Mouse (Mus musculus): Measurements from ENCODE around the gene Ctps2. TPM values are rescaled to one million over a fixed set of nuclear protein-coding genes. Genes with fewer than 3 reads are reported as not detected.
"Not testable (repeated sequence)": the region's sequence is repeated elsewhere in the genome, so short reads cannot be mapped to it uniquely, and the experiment has no call there.

Gene Ctps2
- total RNA-seq (2017): 94.2 to 133 TPM (median 113 TPM) in 3 replicates

DNA sequence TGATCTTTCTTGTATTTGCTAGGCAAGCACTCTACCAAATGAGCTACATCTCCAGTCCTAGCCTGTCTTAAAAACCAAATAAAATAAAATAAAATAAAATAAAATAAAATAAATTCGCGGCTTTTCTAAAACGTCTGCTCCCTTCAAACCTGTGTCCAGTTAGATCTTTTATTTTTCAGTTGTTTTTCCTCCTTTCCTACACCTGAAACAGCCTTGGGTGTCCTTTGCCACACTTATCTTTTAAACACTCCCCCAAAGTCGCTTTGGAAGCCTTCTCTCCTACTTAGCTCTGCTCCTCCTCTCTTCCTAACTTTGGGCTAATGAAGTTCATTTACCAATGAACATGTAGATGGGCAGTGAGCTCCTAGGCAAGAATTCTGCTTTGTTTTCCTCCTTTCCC is at the start of gene Ctps2:
Gene Ctps2, plus strand, starts transcription at position 301 of the 400 bp plus-strand sequence.
- ATAC-seq (replicated peaks; ENCODE audit: insufficient number of reproducible peaks, low FRiP score, low TSS enrichment, poor library complexity, severe bottlenecking): no peak

GRCm38 (mm10) chrX:162868294-162868965 is 32.6 kb upstream of the Ctps2 start:
- ATAC-seq (replicated peaks; ENCODE audit: insufficient number of reproducible peaks, low FRiP score, low TSS enrichment, poor library complexity, severe bottlenecking): no peak

DNA sequence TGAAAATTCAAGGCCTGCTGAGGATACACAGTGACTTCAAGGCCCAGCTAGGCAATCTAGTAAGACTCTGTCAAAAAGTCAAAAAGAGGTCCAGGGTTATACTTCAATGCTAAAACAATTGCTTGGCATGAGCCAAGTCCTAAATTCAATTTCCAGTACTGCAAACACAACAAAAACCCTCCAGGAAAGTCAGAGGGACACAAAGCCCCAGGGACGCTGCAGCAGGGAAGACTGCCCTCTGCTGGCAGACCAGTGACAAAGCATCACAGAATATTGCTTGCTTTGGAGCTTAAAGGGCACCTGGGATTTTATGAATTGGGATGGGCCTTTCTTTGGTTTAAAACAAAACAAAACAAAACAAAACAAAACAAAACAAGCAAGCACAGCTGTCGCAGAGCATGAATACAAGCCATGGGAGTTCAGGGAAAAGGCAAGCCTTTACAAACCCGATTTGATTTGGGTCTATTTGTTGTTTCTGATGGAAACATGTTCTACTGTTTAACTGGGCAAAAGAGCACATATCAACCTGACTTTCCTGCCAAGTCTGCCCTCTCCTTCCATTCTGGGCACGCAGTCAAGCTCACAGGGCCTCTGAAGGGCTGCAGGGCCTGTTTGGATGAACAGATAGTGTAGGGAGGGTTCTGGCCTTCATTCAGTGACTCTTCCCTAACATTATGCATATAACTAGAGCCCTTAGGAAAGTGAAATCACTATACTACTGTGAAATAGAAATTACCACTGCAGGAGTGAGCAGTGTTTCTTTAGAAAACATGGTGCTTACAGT is 29.1 kb upstream of the Ctps2 start:
- no peak for ATAC-seq (replicated peaks; ENCODE audit: insufficient number of reproducible peaks, low FRiP score, low TSS enrichment, poor library complexity, severe bottlenecking)

DNA sequence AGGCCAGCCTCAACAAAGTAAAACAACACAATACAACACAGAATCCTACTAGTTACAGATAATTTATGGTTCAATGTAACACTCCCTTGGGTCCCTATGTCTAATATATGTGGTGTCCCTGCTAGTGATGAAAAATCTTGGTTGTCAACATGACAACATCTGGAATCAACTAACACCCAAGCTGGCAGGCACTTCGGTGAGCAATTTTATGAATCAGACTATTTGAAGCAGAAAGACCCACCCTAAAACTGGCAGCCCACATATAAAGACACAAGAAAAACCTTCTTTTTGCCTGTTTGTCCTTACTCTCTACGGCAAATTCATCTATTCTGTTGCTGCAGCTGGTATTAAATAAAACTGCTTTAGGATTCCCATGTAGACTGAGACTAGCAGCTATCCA is 27.3 kb upstream of the Ctps2 start:
- ATAC-seq (replicated peaks; ENCODE audit: insufficient number of reproducible peaks, low FRiP score, low TSS enrichment, poor library complexity, severe bottlenecking): no peak

GRCm38 (mm10) chrX:162878236-162878635 is 22.8 kb upstream of the Ctps2 start:
- ATAC-seq (replicated peaks; ENCODE audit: insufficient number of reproducible peaks, low FRiP score, low TSS enrichment, poor library complexity, severe bottlenecking): no peak

DNA sequence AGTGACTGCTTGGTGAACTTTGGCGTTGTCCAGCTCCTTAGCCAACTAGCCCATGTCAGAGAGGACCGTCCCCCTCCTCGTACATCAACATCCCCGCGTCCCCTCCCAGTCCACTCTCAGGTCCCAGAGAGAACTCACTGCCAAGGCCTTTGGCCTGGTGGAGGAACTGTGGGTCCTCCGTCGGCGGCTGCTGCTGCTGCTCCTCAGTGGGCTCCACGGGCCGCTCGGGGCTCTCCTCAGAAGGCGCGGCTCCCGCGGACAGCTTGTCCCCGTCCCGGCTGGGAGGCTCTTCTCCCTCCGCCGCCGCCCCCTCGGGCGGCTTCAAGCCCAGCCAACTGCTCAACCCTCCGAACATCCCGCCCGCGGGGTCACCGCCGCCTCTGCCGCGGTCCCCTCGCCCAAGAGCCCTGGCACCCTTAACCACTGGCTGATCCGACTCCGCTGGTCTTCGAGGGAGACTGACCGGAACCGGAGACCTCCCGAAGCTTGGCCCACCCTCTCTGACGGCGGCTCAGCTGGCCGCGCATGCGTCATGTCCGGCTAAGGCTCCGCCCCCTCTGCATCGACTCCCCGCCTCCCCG is 13.0 kb upstream of the Ctps2 start, which contains the start of gene Syap1:
Gene Syap1, minus strand, starts transcription at position 517 of the 581 bp plus-strand sequence.
- ATAC-seq (replicated peaks; ENCODE audit: insufficient number of reproducible peaks, low FRiP score, low TSS enrichment, poor library complexity, severe bottlenecking): peak; percentile 90

- not testable (repeated sequence) for ATAC-seq (replicated peaks; ENCODE audit: insufficient number of reproducible peaks, low FRiP score, low TSS enrichment, poor library complexity, severe bottlenecking)
Measured at GRCm38 (mm10) chrX:162888575-162889223, 12.3 kb upstream of the Ctps2 start.

GRCm38 (mm10) chrX:162901371-162902039 is 467 bp downstream of the Ctps2 start:
- ATAC-seq (replicated peaks; ENCODE audit: insufficient number of reproducible peaks, low FRiP score, low TSS enrichment, poor library complexity, severe bottlenecking): peak; percentile 49; the same call in 1 of the 2 replicates

- peak; percentile 77 for ATAC-seq (replicated peaks; ENCODE audit: insufficient number of reproducible peaks, low FRiP score, low TSS enrichment, poor library complexity, severe bottlenecking)
Measured at GRCm38 (mm10) chrX:162902040-162902734, 1.1 kb downstream of the Ctps2 start.

GRCm38 (mm10) chrX:162907554-162907953 is 6.5 kb downstream of the Ctps2 start:
- no peak for ATAC-seq (replicated peaks; ENCODE audit: insufficient number of reproducible peaks, low FRiP score, low TSS enrichment, poor library complexity, severe bottlenecking)

DNA sequence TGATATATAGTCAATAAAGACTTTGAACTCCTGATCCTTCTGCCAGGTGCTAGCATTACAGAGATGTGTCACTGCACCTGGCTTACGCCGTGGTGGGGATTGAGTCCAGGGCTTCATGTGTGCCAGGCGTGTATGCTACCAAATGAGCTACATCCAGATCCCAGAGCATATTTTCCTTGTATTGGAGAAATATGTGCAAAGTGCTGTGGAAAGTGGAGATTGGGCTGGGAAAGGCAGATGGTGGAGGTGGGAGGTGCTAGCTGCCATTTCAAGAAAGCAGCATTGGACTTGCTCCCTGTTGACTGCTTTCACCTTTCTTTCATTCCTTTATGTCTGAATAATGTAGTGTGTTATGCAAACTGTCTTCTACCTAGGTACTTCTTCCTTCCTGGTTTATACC is 12.6 kb downstream of the Ctps2 start:
- no peak for ATAC-seq (replicated peaks; ENCODE audit: insufficient number of reproducible peaks, low FRiP score, low TSS enrichment, poor library complexity, severe bottlenecking)

DNA sequence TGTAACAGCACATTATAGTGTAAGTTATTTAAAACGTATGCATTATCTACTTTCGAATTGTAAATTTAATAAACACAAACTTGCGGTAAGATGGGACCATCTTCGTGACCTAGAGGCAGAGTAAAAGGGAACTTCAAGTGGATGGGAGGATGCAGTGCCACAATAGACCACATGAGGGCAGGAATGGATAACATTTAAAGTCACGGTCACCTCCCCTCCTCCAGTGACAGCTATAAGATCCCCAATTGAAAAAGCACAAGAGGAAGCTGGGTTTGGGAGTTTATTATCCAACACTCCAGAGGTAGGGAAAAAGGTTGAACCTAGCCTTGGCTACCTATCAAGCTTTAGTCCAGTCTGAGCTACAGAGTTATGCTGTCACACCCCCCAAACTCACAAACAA is 14.7 kb downstream of the Ctps2 start:
- peak; percentile 75 for ATAC-seq (replicated peaks; ENCODE audit: insufficient number of reproducible peaks, low FRiP score, low TSS enrichment, poor library complexity, severe bottlenecking)

DNA sequence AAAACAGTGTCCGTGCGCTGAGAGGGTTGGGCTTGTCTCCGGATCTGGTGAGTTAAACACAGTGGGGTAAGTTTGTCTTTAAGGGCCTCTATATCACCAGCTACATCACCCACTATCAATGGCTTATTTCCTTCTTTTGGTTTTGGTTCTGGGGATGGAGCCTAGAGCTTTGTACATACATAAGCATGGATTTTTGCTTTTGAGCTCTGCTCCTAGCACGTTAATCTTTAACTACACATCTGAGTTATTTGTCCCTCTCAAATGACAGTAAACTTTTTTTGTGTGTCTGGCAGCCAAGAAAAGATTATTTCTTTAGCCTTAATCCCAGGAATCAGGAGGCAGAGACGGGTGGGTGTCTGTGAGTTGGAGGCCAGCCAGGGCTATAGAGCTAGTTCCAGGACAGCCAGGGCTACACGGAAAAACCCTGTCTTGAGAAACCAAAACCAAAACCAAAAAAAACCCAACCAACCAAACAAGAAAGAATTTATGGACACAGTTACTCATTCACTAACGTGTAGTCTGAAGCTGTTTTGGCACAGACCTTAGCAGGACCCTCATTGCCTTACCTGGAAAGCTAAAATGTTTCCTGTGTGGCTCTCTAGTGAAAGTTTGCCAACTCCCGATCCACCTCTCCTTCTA is 20.6 kb downstream of the Ctps2 start:
- ATAC-seq (replicated peaks; ENCODE audit: insufficient number of reproducible peaks, low FRiP score, low TSS enrichment, poor library complexity, severe bottlenecking): no peak

DNA sequence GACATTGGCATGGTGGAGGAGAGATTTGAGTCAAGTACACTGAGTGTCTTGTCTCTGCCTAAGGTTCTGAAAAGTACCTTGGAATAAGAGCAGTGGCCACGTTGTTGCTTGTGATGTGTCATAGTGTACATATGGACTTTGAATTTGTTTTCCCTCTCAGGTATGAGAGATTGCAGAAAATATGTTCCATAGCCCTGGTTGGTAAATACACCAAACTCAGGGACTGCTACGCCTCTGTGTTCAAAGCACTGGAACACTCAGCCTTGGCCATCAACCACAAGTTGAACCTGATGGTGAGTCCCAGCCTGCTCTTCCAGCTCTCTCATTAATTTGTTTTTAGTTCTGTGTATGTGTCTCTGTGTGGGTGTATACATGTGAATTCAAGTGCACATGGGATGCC is 30.4 kb downstream of the Ctps2 start:
- ATAC-seq (replicated peaks; ENCODE audit: insufficient number of reproducible peaks, low FRiP score, low TSS enrichment, poor library complexity, severe bottlenecking): no peak

DNA sequence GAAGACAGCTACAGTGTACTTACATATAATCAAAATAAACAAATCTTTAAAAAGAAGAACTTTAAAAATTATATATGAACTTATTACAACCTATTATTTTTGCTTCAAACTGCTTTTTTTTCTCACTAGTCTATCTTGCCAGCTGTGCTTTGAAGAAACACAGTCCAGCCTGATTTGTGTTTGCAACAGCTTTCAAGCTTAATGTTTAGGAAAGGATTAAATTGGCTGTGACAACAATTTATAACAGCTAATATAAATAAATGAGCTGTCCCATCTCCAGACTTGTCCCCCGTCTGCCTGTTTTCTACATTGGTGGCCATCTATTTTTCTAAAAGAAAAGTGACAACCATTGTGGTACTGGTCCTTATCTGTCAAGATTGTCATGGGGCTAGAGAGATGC is 41.0 kb downstream of the Ctps2 start:
- ATAC-seq (replicated peaks; ENCODE audit: insufficient number of reproducible peaks, low FRiP score, low TSS enrichment, poor library complexity, severe bottlenecking): no peak

GRCm38 (mm10) chrX:162949811-162950439 is 48.9 kb downstream of the Ctps2 start:
- no peak for ATAC-seq (replicated peaks; ENCODE audit: insufficient number of reproducible peaks, low FRiP score, low TSS enrichment, poor library complexity, severe bottlenecking)

GRCm38 (mm10) chrX:162957921-162958320 is 56.9 kb downstream of the Ctps2 start:
- no peak for ATAC-seq (replicated peaks; ENCODE audit: insufficient number of reproducible peaks, low FRiP score, low TSS enrichment, poor library complexity, severe bottlenecking)
